9 mouse cellular contexts compared by ENCODE assay signal in the genomic region with DNA sequence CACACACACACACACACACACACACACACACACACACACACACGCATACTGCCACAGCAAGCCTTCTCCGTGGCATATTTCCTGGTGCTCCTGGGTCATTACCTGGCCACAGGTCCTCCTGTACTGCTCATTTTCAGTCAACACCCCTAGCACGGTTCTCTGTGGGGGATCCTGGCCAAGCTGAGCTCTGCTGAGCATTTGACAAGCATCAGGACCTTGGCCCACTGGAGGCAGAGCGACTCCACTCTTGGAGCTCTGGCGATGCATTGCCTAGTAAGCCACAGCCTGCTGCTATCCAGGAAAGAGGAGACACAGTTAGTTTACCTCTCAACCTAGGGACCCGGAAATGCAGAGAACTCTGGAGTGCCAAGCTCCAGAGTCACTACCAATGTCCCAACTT. TPM values are rescaled to one million over a fixed set of nuclear protein-coding genes. Genes with fewer than 3 reads are reported as not detected.
DNase-seq lines count a peak whose midpoint lies in the region; ATAC-seq and TF ChIP-seq lines count a peak whose summit lies in the region.
"Had no signal": no experiment of that assay in that cellular context is flagged by ENCODE, and none has a peak within 500 bp of the region (broad histone marks: within the 10 kb centered on the region; RNA-seq: fewer than 3 reads in every experiment).

No protein-coding gene starts in this region.

- no peak overlapping the region for H3K9ac ChIP-seq in limb, embryonic 15.5 days

- peak; percentile 77 for DNase-seq in heart, adult 11 months
- no peak for DNase-seq in heart, postnatal 36 days
- no peak for DNase-seq in testis, postnatal 10 days (ENCODE audit: low spot score)
- DNase-seq in urinary bladder, postnatal 14 days (ENCODE audit: low spot score): no peak
- no peak for DNase-seq in right cerebral cortex, adult 2 months (ENCODE audit: low spot score in 2 of 2)
- DNase-seq in right cerebral cortex, postnatal 36 days (ENCODE audit: low spot score in 2 of 2): no peak

- H3K36me3 ChIP-seq in testis, adult 2 months (ENCODE audit: control insufficient read depth, insufficient read depth, low read length): no peaks in the 10 kb centered on the region
- no peaks in the 10 kb centered on the region for H3K36me3 ChIP-seq in limb, embryonic 15.5 days

- H3K9me3 ChIP-seq in limb, embryonic 15.5 days: no peaks in the 10 kb centered on the region

- 59% methylated on average over 6 of the region's 6 CpGs for WGBS in limb, embryonic 15.5 days

- no peaks in the 10 kb centered on the region for H3K27me3 ChIP-seq in testis, adult 2 months (ENCODE audit: control insufficient read depth, insufficient read depth, low read length)
- peaks cover 41% of the 10 kb centered on the region for H3K27me3 ChIP-seq in limb, embryonic 15.5 days

- no peak for TF ChIP-seq CTCF in testis, adult 2 months (IDR thresholded peaks at IDR 0.05; ENCODE audit: control insufficient read depth, insufficient read depth, insufficient replicate concordance, low read depth, low read length)

- no peak for ATAC-seq in limb, embryonic 15.5 days (ENCODE audit: insufficient number of reproducible peaks, low FRiP score, low TSS enrichment, low read depth)

- peaks cover 11% of the 10 kb centered on the region for H3K4me1 ChIP-seq in testis, adult 2 months (ENCODE audit: control insufficient read depth, insufficient read depth, low read length)
- peaks cover 13% of the 10 kb centered on the region for H3K4me1 ChIP-seq in limb, embryonic 15.5 days

- no peak overlapping the region for H3K27ac ChIP-seq in testis, adult 2 months (ENCODE audit: control insufficient read depth, insufficient read depth, low read depth, low read length)
- no peak overlapping the region for H3K27ac ChIP-seq in limb, embryonic 15.5 days

- TF ChIP-seq POLR2A in testis, adult 2 months (IDR thresholded peaks at IDR 0.05; ENCODE audit: control insufficient read depth, low read depth, low read length): no peak

- peak overlapping the region; percentile 97 for H3K4me3 ChIP-seq in testis, adult 2 months (ENCODE audit: control insufficient read depth, low read depth, low read length)
- H3K4me3 ChIP-seq in limb, embryonic 15.5 days: peak overlapping the region; percentile 59; the same call in 1 of the 2 replicates

- H3K4me2 ChIP-seq in limb, embryonic 15.5 days: peak overlapping the region; percentile 99; the same call in 1 of the 2 replicates

- intact Hi-C loops in heart, postnatal 36 days (cut with DNase I): loop anchor here (2.0 kb wide), 1 partner anchor 25 kb away; no protein-coding TSS in a partner anchor

RNA-seq across cellular contexts. Expression of gene Ccna1, which starts 1.1 kb away (rescaled TPM):
- total RNA-seq in heart, postnatal 36 days (2021): not detected
- 144 and 152 TPM in 2 replicates for polyA plus RNA-seq in testis, adult 2 months (2012; rRNA removed)
- 1.4 and 1.5 TPM in 2 replicates for polyA plus RNA-seq in limb, embryonic 15.5 days (2015; fragmentation: Nextera tagmentation; extraction: Ambion mirVana)
- total RNA-seq: monocyte, adult 5-6 weeks had no signal

RNA-seq across cellular contexts. Expression of gene Spg20, which starts 57.7 kb away (rescaled TPM):
- total RNA-seq in heart, postnatal 36 days (2021): 10 to 100 TPM; 40.3 to 40.9 TPM
- 11.1 and 12.9 TPM in 2 replicates for polyA plus RNA-seq in testis, adult 2 months (2012; rRNA removed)
- polyA plus RNA-seq in limb, embryonic 15.5 days (2015; fragmentation: Nextera tagmentation; extraction: Ambion mirVana): 75.9 and 78.2 TPM in 2 replicates

Comparison
In these comparisons a context has a peak if more than half of its experiments do, and no peak if none do; other contexts are left out.
1. RNA of gene Ccna1, which starts 1.1 kb away (polyA plus RNA-seq): 144 to 152 TPM in testis, adult 2 months; 1.4 to 1.5 TPM in limb, embryonic 15.5 days; every median in the first group is over 10 times any median in the second.